Mouse (Mus musculus): ENCODE measurements around the gene Pacsin3. TPM values are rescaled to one million over a fixed set of nuclear protein-coding genes. Genes with fewer than 3 reads are reported as not detected.

The Pacsin3 gene
- polyA plus RNA-seq, 1 experiment = 3.9 TPM

GRCm38 (mm10) chr2:91252512-91252911 is 3.2 kb upstream of the Pacsin3 start:
- no peak overlapping the region for H3K27ac ChIP-seq (ENCODE audit: control insufficient read depth, insufficient read depth, low read depth, low read length)
- H3K4me3 ChIP-seq (ENCODE audit: control insufficient read depth, low read depth, low read length) = no peak overlapping the region
- H3K36me3 ChIP-seq (ENCODE audit: control insufficient read depth, insufficient read depth, low read length) = no peaks in the 10 kb centered on the region
- H3K27me3 ChIP-seq (ENCODE audit: control insufficient read depth, insufficient read depth, low read length) = no peaks in the 10 kb centered on the region
- H3K4me1 ChIP-seq (ENCODE audit: control insufficient read depth, insufficient read depth, low read length) = peaks cover 5% of the 10 kb centered on the region
- TF ChIP-seq CTCF (IDR thresholded peaks at IDR 0.05; ENCODE audit: control insufficient read depth, insufficient read depth, insufficient replicate concordance, low read depth, low read length) = no peak
- no peak for TF ChIP-seq POLR2A (IDR thresholded peaks at IDR 0.05; ENCODE audit: control insufficient read depth, low read depth, low read length)

GRCm38 (mm10) chr2:91254725-91255380 is 901 bp upstream of the Pacsin3 start:
- TF ChIP-seq POLR2A (IDR thresholded peaks at IDR 0.05; ENCODE audit: control insufficient read depth, low read depth, low read length) (no peak), CTCF (IDR thresholded peaks at IDR 0.05; ENCODE audit: control insufficient read depth, insufficient read depth, insufficient replicate concordance, low read depth, low read length) (no peak)
- Histone ChIP-seq H3K27me3 (ENCODE audit: control insufficient read depth, insufficient read depth, low read length) (no peaks in the 10 kb centered on the region), H3K4me1 (ENCODE audit: control insufficient read depth, insufficient read depth, low read length) (peaks cover 8% of the 10 kb centered on the region), H3K4me3 (ENCODE audit: control insufficient read depth, low read depth, low read length) (no peak overlapping the region), H3K36me3 (ENCODE audit: control insufficient read depth, insufficient read depth, low read length) (no peaks in the 10 kb centered on the region), H3K27ac (ENCODE audit: control insufficient read depth, insufficient read depth, low read depth, low read length) (no peak overlapping the region)

- peak overlapping the region; percentile 87 for H3K4me3 ChIP-seq (ENCODE audit: control insufficient read depth, low read depth, low read length)
- H3K36me3 ChIP-seq (ENCODE audit: control insufficient read depth, insufficient read depth, low read length) = no peaks in the 10 kb centered on the region
- TF ChIP-seq CTCF (IDR thresholded peaks at IDR 0.05; ENCODE audit: control insufficient read depth, insufficient read depth, insufficient replicate concordance, low read depth, low read length) (no peak), POLR2A (IDR thresholded peaks at IDR 0.05; ENCODE audit: control insufficient read depth, low read depth, low read length) (no peak)
- peak overlapping the region; percentile 29; the same call in 1 of the 2 replicates for H3K27ac ChIP-seq (ENCODE audit: control insufficient read depth, insufficient read depth, low read depth, low read length)
- H3K27me3 ChIP-seq (ENCODE audit: control insufficient read depth, insufficient read depth, low read length) = no peaks in the 10 kb centered on the region
- H3K4me1 ChIP-seq (ENCODE audit: control insufficient read depth, insufficient read depth, low read length) = peaks cover 8% of the 10 kb centered on the region
These were observed 737 bp downstream of the Pacsin3 start for GRCm38 (mm10) chr2:91256256-91257125.

- Histone ChIP-seq H3K36me3 (ENCODE audit: control insufficient read depth, insufficient read depth, low read length) (no peaks in the 10 kb centered on the region), H3K4me1 (ENCODE audit: control insufficient read depth, insufficient read depth, low read length) (peaks cover 8% of the 10 kb centered on the region), H3K27me3 (ENCODE audit: control insufficient read depth, insufficient read depth, low read length) (no peaks in the 10 kb centered on the region), H3K4me3 (ENCODE audit: control insufficient read depth, low read depth, low read length) (peak overlapping the region; percentile 87), H3K27ac (ENCODE audit: control insufficient read depth, insufficient read depth, low read depth, low read length) (peak overlapping the region; percentile 43)
- TF ChIP-seq CTCF (IDR thresholded peaks at IDR 0.05; ENCODE audit: control insufficient read depth, insufficient read depth, insufficient replicate concordance, low read depth, low read length) (no peak), POLR2A (IDR thresholded peaks at IDR 0.05; ENCODE audit: control insufficient read depth, low read depth, low read length) (no peak)
These were observed 1.6 kb downstream of the Pacsin3 start for GRCm38 (mm10) chr2:91257126-91257980.

DNA sequence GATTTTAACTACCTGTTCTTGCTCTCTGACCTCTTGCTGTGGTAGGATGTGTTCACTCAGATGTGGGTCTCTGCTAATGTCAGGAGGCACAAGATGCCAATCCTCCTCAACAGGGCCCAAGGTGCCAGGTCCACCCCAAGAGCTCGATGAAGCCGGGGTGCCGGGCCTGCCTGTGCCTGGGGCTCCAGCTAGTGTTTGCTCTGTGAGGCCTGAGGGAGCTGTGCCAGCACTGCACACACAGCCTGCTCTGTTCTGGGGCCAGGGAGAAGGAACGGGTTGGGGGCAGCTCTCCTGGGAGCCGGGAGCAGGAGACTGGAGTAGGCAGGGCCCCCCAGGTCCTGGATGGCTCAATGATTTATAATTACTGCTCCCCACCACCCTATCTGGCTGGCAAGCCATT is 2.3 kb downstream of the Pacsin3 start:
- H3K4me3 ChIP-seq (ENCODE audit: control insufficient read depth, low read depth, low read length) = no peak overlapping the region
- H3K27ac ChIP-seq (ENCODE audit: control insufficient read depth, insufficient read depth, low read depth, low read length) = no peak overlapping the region; the same call in 1 of the 2 replicates
- H3K27me3 ChIP-seq (ENCODE audit: control insufficient read depth, insufficient read depth, low read length) = no peaks in the 10 kb centered on the region
- H3K36me3 ChIP-seq (ENCODE audit: control insufficient read depth, insufficient read depth, low read length) = no peaks in the 10 kb centered on the region
- TF ChIP-seq POLR2A (IDR thresholded peaks at IDR 0.05; ENCODE audit: control insufficient read depth, low read depth, low read length) (no peak), CTCF (IDR thresholded peaks at IDR 0.05; ENCODE audit: control insufficient read depth, insufficient read depth, insufficient replicate concordance, low read depth, low read length) (no peak)
- peaks cover 8% of the 10 kb centered on the region for H3K4me1 ChIP-seq (ENCODE audit: control insufficient read depth, insufficient read depth, low read length)

DNA sequence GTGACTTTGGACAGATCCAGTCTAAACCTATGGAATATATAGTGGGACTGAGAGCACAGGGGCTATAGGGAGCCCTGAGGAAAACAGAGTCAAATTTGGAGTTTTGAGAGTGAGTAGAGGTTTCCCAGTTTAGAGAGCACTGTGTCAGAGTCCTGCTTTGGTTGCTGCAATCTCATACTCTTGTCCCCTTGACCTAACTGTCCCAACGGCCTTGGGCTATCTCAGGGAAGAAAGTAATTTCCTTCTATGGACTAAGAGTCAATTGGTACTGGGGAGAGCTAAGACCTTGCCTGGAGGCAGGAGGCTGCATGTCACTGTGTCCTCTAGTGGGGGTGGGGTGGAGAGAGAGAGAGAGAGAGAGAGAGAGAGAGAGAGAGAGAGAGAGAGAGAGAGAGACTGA is 3.1 kb downstream of the Pacsin3 start:
- Histone ChIP-seq H3K4me3 (ENCODE audit: control insufficient read depth, low read depth, low read length) (no peak overlapping the region), H3K4me1 (ENCODE audit: control insufficient read depth, insufficient read depth, low read length) (peaks cover 9% of the 10 kb centered on the region), H3K36me3 (ENCODE audit: control insufficient read depth, insufficient read depth, low read length) (no peaks in the 10 kb centered on the region), H3K27ac (ENCODE audit: control insufficient read depth, insufficient read depth, low read depth, low read length) (no peak overlapping the region), H3K27me3 (ENCODE audit: control insufficient read depth, insufficient read depth, low read length) (no peaks in the 10 kb centered on the region)
- TF ChIP-seq CTCF (IDR thresholded peaks at IDR 0.05; ENCODE audit: control insufficient read depth, insufficient read depth, insufficient replicate concordance, low read depth, low read length) (no peak), POLR2A (IDR thresholded peaks at IDR 0.05; ENCODE audit: control insufficient read depth, low read depth, low read length) (no peak)
